Mouse (Mus musculus): ENCODE results near the gene Mfsd4b2.
"Not testable (repeated sequence)": the region's sequence is repeated elsewhere in the genome, so short reads cannot be mapped to it uniquely, and the experiment has no call there.

GRCm38 (mm10) chr10:39924556-39924955, 2.2 kb downstream of the Mfsd4b2 start:
- not testable (repeated sequence) for TF ChIP-seq POLR2A (IDR thresholded peaks at IDR 0.05; ENCODE audit: borderline replicate concordance, extremely low read depth, low read depth, low read length); CTCF (IDR thresholded peaks at IDR 0.05; ENCODE audit: insufficient read depth, low read length)

All from lung, adult 2 months (tissue).